Mouse (Mus musculus) layer of hippocampus, postnatal 10 days (tissue): ENCODE measurements around the gene Spats2l. TPM values are rescaled to one million over a fixed set of nuclear protein-coding genes. Genes with fewer than 3 reads are reported as not detected.

Experiments used
- DNase-seq, 2 experiments: peaks; one replicate each; pipeline ENCODE4 v3.0.0; 2021; ENCODE audit warnings: low spot score in 2 of 2
- long read RNA-seq: library from polyadenylated mRNA; stranded (forward); transcript quantifications from one replicate; pipeline ENCODE4 v2.0.0, GENCODE M21; 2023
- total RNA-seq, 2 experiments: library from RNA; stranded (reverse); gene quantifications; 2 replicates each; pipeline ENCODE4 v1.2.3; 2021

The Spats2l gene
- total RNA-seq = 10 to 100 TPM; 38.0 to 39.3 TPM
- long read RNA-seq, transcript Spats2l-206 (14 exons, 3,929 nt) = major isoform, 23 of 42 reads
- long read RNA-seq, partial matches to known transcripts = 2 of 42 reads
- long read RNA-seq, other reads (novel, unspliced or antisense) = 17 of 42 reads

DNA sequence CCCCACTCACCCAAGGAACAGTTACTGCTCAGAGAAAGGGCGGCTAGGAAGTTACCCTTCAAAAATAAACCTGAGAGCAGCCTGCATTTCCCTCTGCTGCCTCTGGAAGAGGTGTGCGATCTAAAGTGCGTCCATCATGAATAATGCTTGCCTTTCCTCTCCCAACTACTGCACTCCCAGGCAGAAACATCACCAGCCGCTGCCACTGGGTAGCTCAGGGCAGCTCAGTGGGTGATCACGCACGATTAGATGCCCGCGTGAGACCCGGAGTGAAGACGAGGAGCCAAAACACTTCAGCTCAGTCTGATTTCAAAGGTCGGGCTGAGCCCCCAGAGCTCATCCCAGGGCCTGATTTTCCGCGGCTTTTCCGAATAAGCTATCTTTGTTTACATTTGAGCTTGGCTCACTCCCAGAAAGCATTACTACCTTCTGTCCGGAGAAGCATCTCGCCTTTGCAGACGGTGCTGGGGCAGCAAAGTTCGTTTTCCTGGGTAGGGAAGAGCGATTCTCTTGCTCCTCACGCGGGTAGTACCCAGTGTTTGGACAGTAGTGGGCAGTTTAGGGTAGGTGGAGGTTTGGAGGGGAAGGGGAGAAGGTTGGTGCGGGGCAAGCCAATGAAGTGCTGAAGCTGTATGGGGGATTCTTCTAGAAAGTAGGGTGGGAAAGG, at the start of gene Spats2l:
Spats2l (plus strand) TSS at position 162 of the 667 bp plus-strand sequence.
- DNase-seq = peak in 1 of 2 experiments; percentile 50

GRCm38 (mm10) chr1:57725268-57725667, 48.7 kb upstream of the Spats2l start:
- no peak for DNase-seq

GRCm38 (mm10) chr1:57735877-57736276, 38.1 kb upstream of the Spats2l start:
- DNase-seq = no peak

GRCm38 (mm10) chr1:57741740-57742139, 32.2 kb upstream of the Spats2l start:
- no peak for DNase-seq

GRCm38 (mm10) chr1:57742266-57742665, 31.7 kb upstream of the Spats2l start:
- no peak for DNase-seq

- DNase-seq = no peak
Measured at GRCm38 (mm10) chr1:57751781-57752180, 22.2 kb upstream of the Spats2l start.

GRCm38 (mm10) chr1:57766396-57766795, 7.6 kb upstream of the Spats2l start:
- DNase-seq = no peak

DNA sequence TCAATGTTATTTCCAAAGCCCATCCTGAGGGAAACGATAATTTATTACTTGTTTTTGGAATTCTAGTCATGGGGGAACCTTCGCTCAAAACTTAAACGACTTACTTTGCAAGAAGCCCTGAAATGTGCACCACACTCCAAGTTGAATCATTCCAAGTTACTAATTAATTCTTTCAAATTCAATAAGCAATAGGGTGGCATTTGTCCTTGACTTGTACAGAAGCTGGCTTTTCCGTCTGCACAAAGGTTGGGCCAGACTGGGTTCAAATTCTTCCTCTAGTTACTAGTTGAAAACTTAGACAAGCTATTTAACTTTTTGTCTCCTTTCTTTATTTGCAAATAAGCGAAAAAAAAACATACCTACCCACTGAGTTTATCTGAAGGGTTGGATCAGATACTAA, 636 bp upstream of the Spats2l start:
- no peak for DNase-seq

DNA sequence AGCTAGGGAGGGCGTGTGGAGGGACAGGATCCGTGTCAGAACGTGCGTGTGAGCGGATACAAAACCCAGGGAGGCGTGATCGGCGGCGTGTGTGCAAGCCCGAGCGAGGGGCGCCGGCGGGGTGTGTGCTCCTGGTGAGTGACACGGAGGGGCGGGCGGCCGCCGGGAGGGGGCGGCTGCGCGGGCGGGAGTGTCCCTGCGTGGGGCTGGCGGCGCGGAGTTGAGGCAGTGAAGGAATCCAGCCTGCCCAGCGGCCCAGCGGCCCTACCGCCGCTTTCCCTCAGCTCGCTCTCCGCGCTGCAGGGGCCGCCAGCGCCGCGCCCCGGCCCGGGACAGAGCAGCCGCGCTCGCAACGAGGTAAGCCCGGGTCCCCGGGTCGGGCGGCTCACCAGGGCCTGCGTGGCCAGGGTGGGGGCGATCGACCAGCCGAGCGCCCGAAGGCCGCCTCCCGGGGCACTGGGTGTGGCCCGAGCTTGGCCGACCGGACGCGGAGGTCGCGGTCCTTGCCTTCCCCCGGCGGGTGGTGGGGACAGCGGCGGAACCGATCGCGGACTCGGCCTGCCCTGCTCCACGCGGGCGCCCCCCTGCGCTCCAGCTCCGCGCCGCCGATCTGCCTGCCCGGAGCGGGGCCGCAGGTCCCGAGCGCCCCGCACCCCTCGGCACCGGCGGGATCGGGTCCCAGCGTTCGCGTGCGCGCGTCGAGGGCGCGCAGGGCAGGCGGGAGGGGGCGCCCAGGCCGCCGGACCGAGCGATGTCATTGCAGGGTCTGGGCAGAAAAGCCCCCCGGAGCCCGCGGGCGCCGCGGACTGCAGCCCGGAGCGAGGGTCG, 920 bp downstream of the Spats2l start:
- peak; percentile 61 to 75 for DNase-seq

DNA sequence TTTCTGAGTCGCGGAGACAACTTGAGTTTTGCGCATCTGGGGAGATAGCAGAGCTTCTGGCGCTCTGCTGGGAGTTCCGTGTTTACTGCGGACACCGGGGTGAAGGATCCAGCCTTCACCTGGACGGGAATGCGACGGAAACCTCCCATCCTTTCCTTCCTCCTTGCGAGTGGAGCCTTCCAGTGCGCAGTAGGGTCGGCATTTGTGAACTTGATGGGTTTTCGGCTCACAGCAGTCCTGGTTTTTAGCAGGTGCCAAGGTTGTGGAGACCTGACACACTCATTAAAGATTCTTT, 1.5 kb downstream of the Spats2l start:
- DNase-seq = no peak

GRCm38 (mm10) chr1:57776671-57777281, 2.8 kb downstream of the Spats2l start:
- no peak for DNase-seq

DNA sequence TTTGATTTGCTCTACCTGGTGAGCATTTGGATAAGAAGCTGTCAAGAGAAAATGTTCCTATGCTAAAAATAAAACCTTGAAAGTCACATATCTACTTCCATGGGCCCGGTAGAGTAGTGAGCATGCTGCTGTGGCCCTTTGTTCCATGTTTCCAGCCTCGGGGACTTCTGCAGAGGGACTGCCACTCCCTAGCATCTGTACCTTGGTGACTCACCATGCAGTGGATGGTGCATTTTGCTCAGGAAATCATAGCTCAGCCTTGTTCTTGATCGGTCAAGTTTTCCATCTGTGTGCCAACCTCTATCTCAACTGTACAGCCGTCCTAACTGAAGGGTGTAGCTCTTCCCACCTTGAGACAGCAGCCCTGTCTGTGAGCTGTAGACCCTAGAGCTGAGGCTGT, 10.3 kb downstream of the Spats2l start:
- DNase-seq = no peak

- no peak for DNase-seq
Measured at GRCm38 (mm10) chr1:57789831-57790230, 15.9 kb downstream of the Spats2l start.

DNA sequence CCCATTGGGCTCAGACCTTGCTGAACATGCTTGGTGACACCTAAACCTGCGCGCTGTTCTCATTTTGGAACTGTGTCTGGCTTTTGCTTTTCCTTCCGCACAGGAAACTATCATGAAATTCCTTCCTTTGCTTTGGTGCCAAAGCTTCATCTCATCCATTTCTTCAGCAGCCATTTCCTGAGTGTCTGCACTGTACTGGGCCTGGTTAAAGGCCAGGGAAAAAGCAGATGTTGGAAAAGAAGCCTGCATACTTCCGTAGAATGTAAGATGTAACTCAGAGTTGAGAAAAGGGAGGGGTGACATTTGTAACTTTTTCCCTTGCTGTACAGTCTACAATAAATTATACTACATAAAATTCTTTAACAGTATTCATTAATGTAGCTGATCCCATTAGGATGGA, 18.2 kb downstream of the Spats2l start:
- DNase-seq = no peak

- DNase-seq = no peak
Measured at GRCm38 (mm10) chr1:57795838-57796237, 21.9 kb downstream of the Spats2l start.

DNA sequence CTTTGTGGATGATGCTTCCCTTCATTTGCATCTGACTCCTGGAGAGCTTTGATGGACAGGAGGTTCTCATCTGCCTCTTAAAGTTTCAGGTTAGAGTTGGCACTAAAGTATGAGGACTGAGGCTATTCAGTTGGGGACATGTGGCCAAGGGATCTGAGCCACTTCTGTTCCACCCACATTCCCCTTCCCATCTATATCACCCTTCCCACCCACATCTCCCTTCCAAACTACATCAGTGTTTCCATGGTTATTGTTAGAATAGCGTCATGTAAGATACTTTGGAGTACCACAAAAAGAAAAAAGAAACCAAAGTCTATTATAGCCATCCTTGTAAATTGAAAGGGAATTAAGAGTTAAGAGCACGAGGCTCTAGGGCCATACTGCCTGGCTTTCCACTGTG, 25.4 kb downstream of the Spats2l start:
- DNase-seq = no peak

GRCm38 (mm10) chr1:57800846-57801245, 26.9 kb downstream of the Spats2l start:
- DNase-seq = peak; percentile 21 to 34

DNA sequence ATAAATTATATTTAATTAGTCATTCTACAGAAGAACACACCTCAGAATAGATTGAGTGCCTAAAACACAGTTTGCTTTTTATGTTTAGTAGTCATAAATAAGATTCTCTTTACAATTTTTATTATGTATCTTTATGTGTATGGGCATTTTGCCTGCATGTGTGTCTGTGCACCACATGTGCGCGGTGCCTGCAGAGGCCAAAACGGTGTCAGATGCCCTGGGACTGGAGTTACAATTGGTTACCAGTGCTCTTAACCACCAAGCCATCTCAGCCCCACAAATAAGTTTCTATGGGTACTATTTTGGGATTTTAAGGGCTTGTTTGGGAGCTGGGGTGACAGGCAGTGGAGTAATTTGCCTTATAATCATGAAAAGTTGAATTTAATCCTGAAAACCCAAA, 32.2 kb downstream of the Spats2l start:
- DNase-seq = no peak

GRCm38 (mm10) chr1:57807882-57808281, 33.9 kb downstream of the Spats2l start:
- no peak for DNase-seq

DNA sequence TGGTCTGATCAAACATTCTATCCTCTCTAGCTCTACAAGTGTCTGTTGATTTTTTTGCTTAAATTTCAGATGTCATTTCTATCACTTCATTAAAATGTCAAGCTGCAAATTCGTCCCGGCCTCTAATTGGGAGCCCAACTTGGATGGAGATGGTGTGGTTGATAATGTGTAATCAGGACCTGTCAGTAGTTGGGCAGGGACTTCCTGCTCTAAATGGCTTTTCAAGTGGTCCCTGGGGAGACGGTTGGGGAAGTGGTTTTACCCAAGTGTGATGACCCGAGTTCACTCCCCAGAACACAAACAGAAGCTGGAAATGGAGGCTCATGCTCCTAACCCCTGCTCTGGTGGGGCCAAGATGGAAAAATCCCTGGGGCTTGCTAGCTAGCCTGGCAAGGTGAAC, 36.3 kb downstream of the Spats2l start:
- DNase-seq = no peak

DNA sequence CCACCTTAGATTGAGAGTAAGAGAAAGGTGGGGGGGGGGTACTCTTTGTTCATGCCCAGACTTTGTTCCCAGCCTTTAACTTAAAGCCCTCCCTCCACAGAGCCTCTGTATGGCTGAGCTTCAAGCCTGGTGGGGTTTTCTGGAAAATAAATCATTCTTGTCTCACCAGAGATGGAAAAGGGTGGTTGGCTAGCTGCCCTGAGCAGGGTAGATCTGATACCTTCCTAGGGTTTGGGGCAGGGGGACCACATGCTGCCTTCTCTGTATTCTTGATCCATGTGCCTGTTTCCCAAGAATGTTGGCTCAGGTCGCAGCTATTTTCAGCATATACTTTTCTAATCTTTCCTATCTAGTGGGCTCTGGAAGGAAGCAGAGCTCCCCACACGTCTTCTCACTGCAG, 43.1 kb downstream of the Spats2l start:
- DNase-seq = no peak

- no peak for DNase-seq
Measured at GRCm38 (mm10) chr1:57820428-57820997, 46.6 kb downstream of the Spats2l start.
